Mouse (Mus musculus) kidney, postnatal 4 days (tissue): ENCODE data around the gene D8Ertd738e.

Experiments used
- DNase-seq, 2 experiments: peaks; one replicate each; pipeline ENCODE4 v3.0.0; 2021; ENCODE audit warnings: mixed read lengths in 2 of 2

Gene D8Ertd738e

GRCm38 (mm10) chr8:84202466-84202865, 47.1 kb downstream of the D8Ertd738e start:
- peak; percentile 46 to 62 for DNase-seq

- peak; percentile 64 to 80 for DNase-seq
Measured at GRCm38 (mm10) chr8:84201545-84202245, 47.8 kb downstream of the D8Ertd738e start.

- peak; percentile 81 to 88 for DNase-seq
Measured at GRCm38 (mm10) chr8:84200652-84201544, 48.6 kb downstream of the D8Ertd738e start.

DNA sequence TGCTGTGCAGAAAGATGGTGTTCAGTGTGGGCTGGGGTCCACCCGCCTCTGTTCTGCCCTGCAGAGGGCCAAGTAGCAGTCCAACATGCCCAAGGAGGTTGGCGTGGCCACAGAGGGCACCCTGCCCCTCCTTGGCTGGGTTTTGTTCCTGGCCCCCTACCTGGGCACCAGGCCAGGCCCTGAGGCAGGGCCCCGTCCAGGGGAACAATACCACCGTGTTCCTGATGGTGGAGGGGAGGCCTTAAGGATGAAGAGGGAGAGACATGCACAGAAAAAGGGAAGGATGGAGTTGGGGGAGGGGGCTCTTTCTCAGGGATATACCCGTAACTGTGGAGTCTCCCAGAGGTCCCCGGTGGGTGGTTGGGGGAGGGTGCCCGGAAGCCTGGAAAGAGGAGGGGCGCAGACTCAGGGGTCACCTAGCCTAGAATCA, 49.4 kb downstream of the D8Ertd738e start:
- peak in 1 of 2 experiments; percentile 52 for DNase-seq

- no peak for DNase-seq
Measured at GRCm38 (mm10) chr8:84199348-84200125, 50.0 kb downstream of the D8Ertd738e start.

GRCm38 (mm10) chr8:84198871-84199270, 50.6 kb downstream of the D8Ertd738e start:
- no peak for DNase-seq

GRCm38 (mm10) chr8:84197922-84198774, 51.4 kb downstream of the D8Ertd738e start:
- DNase-seq, result peak; percentile 89 to 94

GRCm38 (mm10) chr8:84197141-84197921, 52.2 kb downstream of the D8Ertd738e start:
- peak; percentile 93 to 95 for DNase-seq
